Mouse (Mus musculus) right cerebral cortex, postnatal 4 days (tissue): Measurements from ENCODE around the gene Tmem189.
"Not testable (repeated sequence)": the region's sequence is repeated elsewhere in the genome, so short reads cannot be mapped to it uniquely, and the experiment has no call there.

ENCODE experiments used
- DNase-seq: peaks from one replicate; pipeline ENCODE4 v3.0.0-alpha.2; 2022

Tmem189 gene

DNA sequence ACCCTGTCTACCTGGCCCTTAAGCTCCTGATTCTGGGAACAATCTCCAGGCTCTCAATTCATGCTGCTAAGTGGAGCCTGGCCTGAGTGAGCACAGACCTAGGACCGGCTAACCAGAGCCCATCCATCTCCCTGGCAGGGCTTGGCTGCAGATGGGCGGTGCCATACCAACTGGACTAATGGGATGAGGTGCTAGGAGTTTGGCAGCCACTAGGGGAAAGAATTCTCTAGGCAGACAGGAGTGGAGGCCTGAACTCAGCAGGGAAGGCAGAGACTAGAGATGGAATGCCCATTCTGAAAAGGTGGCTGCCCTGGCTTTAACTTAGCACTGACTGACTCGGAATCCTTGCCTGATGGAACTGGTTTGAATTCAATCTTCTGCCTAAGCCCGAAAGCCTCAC lies 43.2 kb downstream of the Tmem189 start:
- DNase-seq, result no peak

DNA sequence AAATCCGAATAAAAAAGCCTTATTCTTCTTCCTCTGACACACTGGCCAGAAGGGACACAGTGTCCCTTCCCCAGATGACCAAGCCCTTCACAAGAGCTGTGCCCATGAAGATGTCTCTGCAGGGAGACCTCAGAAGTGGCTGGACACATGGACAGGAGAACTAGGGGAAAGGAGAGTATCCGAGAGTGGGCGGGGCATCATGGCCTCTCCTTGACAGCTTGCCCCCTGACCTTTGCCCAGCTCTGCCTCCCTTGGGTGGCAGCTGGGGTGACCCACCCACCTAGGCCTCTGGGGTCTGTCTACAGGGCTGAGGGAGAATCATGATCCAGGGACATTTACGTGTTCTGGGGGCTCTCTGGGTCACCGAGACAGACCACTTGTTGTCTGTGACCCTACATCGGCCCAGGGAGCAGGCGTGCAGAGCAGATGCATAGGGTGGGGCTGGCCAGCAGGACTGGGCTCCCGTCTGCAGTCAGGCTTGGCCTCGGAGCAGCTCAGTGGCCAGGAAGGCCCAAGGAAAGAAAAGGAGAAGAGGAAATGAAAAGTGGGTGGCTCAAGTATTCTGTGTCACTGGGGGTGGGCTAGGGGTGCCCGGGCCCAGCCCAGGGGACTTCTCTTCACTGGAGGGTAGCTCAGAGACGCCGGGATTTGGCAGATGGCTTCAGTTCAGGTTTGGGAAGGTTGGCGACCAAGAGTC lies 46.1 kb downstream of the Tmem189 start:
- not testable (repeated sequence) for DNase-seq

DNA sequence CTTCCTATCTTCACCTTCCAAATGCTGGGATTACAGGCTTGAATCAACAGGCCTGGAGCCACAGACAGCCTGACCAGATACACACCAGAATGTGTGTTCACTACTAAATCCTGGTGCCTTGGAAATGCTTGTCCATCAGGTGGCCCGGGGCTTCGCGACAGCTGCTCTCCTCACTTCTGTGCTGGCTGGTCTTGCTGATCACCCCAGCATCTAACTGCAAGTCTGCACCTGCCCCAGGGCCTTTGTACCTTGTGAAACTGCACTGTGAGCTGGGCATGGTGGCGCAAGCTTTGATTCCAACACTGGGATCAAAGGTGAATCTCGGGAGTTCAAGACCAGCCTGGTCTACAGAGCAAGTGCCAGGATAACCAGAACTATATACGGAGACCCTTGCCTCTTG lies 47.5 kb downstream of the Tmem189 start:
- DNase-seq, result no peak

- DNase-seq, result no peak
Measured at GRCm38 (mm10) chr2:167641337-167641736, 48.3 kb downstream of the Tmem189 start.

DNA sequence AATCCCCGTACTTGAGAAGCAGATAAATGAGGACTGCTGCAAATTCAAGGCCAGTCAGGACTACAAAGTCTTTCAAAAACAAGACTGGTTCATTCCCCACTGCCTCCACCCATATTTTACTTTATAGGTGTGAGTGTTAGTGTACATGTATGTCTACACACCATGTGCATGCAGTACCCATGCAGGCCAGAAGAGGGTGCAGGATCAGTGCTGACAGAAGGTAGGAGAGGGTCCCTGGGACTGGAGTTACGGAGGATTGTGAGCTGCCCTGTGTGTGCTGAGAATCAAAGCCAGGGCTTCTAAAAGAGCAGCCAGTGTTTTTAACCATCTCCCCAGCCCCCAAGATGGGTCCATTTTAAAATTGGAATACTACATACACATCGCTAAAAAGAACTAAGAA lies 49.3 kb downstream of the Tmem189 start:
- peak; percentile 55 for DNase-seq

- no peak for DNase-seq
Measured at GRCm38 (mm10) chr2:167634865-167635512, 54.6 kb downstream of the Tmem189 start.

GRCm38 (mm10) chr2:167634338-167634770 lies 55.3 kb downstream of the Tmem189 start:
- DNase-seq, result peak; percentile 91

DNA sequence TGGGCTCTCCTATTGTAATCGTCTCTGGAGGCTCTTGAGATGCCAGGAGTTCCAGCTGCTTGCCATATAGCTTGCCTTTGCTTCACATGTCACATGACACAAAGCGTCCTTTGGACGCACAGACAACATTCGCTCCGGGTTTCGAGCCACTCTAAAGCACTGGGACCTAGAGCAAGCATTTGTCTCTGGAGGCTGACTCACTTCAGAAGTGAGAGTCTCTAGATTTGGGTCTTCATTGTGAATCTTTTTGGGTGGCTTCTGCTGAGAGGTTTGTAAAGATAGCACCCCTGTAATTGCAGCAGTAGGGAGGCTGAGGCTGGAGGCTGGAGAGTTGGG lies 56.1 kb downstream of the Tmem189 start:
- DNase-seq, result no peak

GRCm38 (mm10) chr2:167632731-167633536 lies 56.7 kb downstream of the Tmem189 start:
- DNase-seq, result no peak

DNA sequence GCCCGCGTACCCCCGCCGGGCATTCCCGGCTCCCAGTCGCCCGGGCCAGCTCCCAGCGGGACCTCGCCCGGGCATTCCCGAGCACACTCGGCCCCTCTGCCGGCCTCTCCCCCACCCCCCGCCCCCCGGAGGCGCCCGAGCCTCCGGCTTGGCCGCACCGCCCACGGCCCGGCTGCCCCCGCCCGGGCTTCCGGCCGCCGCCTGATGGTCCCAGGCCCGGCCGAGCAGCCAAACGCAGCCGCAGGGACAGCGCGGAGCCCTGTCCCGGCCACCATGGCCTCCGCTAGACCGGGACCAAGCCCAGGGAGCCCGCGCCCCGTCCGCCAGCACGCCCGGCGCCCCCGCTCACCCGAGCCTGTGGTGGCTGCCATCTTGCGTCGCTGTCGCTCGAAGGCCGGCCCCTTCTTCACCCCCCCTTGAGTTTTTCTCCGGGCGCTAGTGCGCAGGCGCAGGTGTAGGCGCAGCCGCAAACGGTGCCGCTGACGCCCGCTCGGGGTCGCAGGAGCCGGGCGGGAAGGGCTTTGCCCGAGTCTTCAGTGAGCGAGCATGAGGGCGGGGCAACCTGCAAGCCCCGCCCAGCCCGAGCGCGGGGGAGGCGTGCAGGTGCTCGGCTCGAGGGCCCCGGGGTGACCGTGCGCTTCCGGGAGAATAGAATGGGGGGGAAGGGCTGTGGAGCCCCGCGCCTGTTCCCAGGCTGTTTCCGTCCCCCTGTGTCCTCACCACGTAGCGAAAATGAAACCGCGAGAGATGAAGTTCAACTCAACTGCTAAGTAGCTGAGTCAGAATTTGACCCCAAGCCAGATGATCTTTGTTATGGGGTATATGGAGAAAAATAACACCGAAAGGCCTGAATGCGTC lies 57.8 kb downstream of the Tmem189 start, which contains the start of gene Ube2v1:
Gene Ube2v1 (minus strand): TSS at position 505 of the 858 bp plus-strand sequence.
- peak; percentile 96 for DNase-seq

- DNase-seq, result peak; percentile 37
Measured at GRCm38 (mm10) chr2:167631181-167631590, 58.4 kb downstream of the Tmem189 start.

- DNase-seq, result no peak
Measured at GRCm38 (mm10) chr2:167630421-167630820, 59.2 kb downstream of the Tmem189 start.

GRCm38 (mm10) chr2:167629665-167630209 lies 59.9 kb downstream of the Tmem189 start:
- DNase-seq, result no peak

DNA sequence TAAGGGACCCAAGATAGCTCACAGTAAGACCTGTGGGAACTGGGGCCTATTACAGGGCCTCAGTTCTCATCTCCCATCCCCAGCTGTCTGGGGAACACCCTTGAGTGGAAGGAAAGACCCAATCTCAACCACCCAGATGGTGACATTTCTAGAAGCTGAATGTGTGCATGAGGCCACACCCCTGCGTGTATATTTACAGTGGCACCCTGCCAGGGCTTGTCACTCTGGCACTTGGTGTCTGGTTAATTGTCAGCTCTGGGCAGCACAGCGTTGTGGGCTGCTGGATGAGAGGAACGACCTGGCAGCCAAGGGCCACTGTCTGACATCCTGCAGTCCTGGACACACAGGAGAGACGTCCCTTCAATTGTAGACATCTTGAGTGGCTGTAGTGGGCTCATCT lies 60.8 kb downstream of the Tmem189 start:
- DNase-seq, result peak; percentile 34

GRCm38 (mm10) chr2:167627019-167627418 lies 62.6 kb downstream of the Tmem189 start:
- DNase-seq, result no peak

GRCm38 (mm10) chr2:167625670-167626069 lies 64.0 kb downstream of the Tmem189 start:
- no peak for DNase-seq

DNA sequence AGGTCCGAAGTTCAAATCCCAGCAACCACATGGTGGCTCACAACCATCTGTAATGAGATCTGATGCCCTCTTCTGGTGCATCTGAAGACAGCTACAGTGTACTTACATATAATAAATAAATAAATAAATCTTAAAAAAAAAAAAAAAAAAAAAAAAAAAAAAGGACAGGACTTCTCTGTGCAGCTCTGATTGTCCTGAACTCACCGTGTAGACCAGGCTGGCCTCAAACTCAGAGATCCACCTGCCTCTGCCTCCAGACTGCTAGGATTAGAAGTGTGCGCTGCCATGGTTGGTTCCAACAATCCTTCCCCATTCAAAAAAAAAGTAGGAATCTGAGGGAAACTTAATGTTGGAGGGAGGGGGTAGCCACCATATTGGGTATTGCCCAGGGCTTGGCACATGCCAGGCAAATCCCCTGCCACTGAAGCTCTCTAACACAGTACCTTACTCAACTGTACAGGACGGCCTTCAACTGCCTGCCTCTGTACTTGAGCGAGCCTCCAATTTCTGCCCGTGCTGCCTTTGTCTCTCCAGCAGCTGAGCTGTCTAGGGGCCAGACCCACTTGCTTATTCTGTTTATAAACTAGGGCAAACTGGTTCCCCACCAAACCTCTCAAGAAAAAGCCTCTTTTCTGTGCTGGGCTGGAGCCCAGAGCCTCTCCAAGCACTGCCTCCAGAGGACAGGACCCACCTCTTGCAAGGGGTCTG lies 65.1 kb downstream of the Tmem189 start:
- DNase-seq, result no peak

DNA sequence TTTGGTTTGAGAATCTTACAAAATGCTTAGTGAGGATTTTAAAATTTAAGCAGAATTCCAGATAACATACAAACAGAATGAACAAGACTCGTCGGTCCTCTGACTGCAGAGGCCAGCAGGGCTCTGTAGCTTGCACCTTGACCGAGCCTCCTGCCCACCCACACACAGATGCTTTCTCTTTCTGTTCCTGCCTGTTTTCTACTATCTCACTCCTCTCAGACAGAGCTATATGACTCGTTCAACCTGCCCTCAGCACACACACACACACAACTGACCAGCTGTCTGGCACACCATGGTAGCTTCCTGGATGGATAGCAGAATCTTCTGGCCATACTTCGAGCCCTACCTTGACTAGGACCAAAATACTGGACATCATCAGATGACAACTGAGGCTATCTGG lies 66.7 kb downstream of the Tmem189 start:
- no peak for DNase-seq

DNA sequence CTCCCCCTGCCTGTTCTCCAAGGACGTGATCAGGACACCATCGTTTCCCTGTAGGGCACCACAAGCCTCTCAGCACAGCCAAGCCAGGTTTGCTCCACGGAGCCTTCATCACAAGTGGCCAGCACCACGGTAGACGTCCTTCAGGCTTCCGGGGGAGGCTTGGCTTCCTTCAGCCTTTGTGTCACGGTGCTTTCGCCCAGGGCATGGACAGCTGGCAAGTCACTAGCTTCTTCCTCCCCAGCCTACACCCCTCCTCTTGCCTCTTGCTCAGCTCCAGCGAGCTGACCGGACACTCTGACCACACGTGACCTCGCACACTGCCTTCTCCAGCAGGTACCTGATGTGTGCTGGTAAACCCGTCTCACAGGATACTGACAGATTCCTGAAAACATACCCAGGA lies 67.3 kb downstream of the Tmem189 start:
- no peak for DNase-seq

DNA sequence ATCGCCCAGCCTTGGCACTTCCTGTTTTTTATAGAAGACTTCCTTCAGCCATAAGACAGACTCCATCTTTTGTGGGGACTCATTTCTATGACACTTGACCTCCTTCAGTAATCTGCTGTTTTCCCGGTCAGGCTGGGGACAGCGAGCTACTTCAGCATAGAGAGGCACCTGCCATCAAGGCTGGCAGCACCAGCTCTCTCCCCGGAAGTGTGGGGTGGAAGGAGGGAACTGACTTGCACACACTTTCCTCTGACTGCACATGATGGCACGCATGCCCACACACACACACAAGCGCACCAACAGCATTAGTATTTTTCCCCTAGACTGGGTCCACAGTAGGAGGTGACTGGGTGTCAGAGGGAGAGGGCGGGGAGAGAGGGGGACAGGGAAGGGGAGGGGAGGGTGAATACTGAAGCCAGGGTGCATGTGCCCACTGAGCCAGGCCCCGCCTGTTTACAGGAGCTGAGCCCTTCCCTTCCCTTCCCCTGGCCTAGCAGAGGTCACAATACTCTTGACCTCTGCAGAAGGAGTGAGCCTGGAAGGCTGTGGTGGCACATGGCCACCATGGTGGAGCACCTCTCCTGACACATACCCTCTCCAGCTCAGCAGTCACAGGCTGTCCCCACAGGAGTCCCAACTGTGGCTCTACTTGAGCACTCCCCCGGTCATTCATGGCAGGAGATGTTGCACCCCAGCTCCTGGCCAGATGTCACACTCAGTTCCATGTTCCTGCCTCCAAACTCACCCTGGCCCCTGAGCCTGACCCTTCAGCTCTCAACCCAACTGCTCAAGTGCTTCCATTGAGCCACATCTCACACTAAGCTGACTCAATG lies 68.2 kb downstream of the Tmem189 start:
- DNase-seq, result no peak

GRCm38 (mm10) chr2:167617472-167617871 lies 72.2 kb downstream of the Tmem189 start:
- DNase-seq, result no peak
